Mouse (Mus musculus): ENCODE data around the gene Khsrp. TPM values are rescaled to one million over a fixed set of nuclear protein-coding genes. Genes with fewer than 3 reads are reported as not detected.

Khsrp gene
- total and polyA plus RNA-seq, 3 experiments, result 89.3 to 157 (median 125) TPM

- Histone ChIP-seq H3K27me3 (ENCODE audit: control insufficient read depth in 1 of 2, insufficient read depth in 2 of 2, low read length in 2 of 2) (no peaks in the 10 kb centered on the region), H3K9me3 (replicated peaks; ENCODE audit: insufficient read depth, low read length) (no peaks in the 10 kb centered on the region), H3K79me2 (ENCODE audit: control insufficient read depth, insufficient read depth, low read length, poor library complexity) (peaks cover 17% of the 10 kb centered on the region), H3K9ac (ENCODE audit: control insufficient read depth, low read depth, low read length, poor library complexity, severe bottlenecking) (no peak overlapping the region), H3K4me1 (ENCODE audit: control insufficient read depth in 1 of 2, insufficient read depth in 2 of 2, low read length in 2 of 2) (peaks cover 0 to 11% of the 10 kb centered on the region in 2 experiments; a peak in 2 of 4 replicates), H3K27ac (ENCODE audit: control insufficient read depth, low read depth, low read length) (no peak overlapping the region), H3K36me3 (ENCODE audit: control insufficient read depth in 1 of 2, insufficient read depth in 2 of 2, low read length in 2 of 2) (peaks cover 0 to 8% of the 10 kb centered on the region in 2 experiments; a peak in 3 of 4 replicates), H3K4me3 (ENCODE audit: control insufficient read depth in 1 of 2, insufficient read depth in 1 of 2, low read depth in 2 of 2, low read length in 2 of 2) (peak overlapping the region in 1 of 2 experiments; percentile 72; a peak in 2 of 4 replicates)
- DNase-seq (ENCODE audit: low read depth, low spot score), result peak; percentile 34
- no peak for TF ChIP-seq ZKSCAN1 (IDR thresholded peaks at IDR 0.05; ENCODE audit: low read depth, low read length)
- TF ChIP-seq GATA1 (IDR thresholded peaks at IDR 0.05; ENCODE audit: low read depth, low read length), result no peak
- no peak for TF ChIP-seq USF2 (IDR thresholded peaks at IDR 0.05; ENCODE audit: borderline replicate concordance in 1 of 2, insufficient read depth in 1 of 2, low read depth in 1 of 2, low read length in 2 of 2)
- no peak for TF ChIP-seq KAT2A (conservative IDR thresholded peaks at IDR 0.05; ENCODE audit: low read depth, low read length)
- TF ChIP-seq SIN3A (IDR thresholded peaks at IDR 0.05; ENCODE audit: low read length), result no peak
- TF ChIP-seq EP300 (IDR thresholded peaks at IDR 0.05; ENCODE audit: low read depth in 1 of 2, low read length in 2 of 2), result no peak
- no peak for TF ChIP-seq E2F4 (IDR thresholded peaks at IDR 0.05; ENCODE audit: borderline replicate concordance, low read depth, low read length)
Measured at GRCm38 (mm10) chr17:56988921-56989430, 42.3 kb downstream of the Khsrp start.

- H3K27me3 ChIP-seq (ENCODE audit: control insufficient read depth in 1 of 2, insufficient read depth in 2 of 2, low read length in 2 of 2), result no peaks in the 10 kb centered on the region
- H3K4me3 ChIP-seq (ENCODE audit: control insufficient read depth in 1 of 2, insufficient read depth in 1 of 2, low read depth in 2 of 2, low read length in 2 of 2), result no peak overlapping the region
- DNase-seq (ENCODE audit: low read depth, low spot score), result no peak
- no peak overlapping the region for H3K9ac ChIP-seq (ENCODE audit: control insufficient read depth, low read depth, low read length, poor library complexity, severe bottlenecking)
- TF ChIP-seq CHD1 (IDR thresholded peaks at IDR 0.05; ENCODE audit: low read depth, low read length), result no peak
- TF ChIP-seq MXI1 (IDR thresholded peaks at IDR 0.05; ENCODE audit: low read depth, low read length), result no peak
- no peak for TF ChIP-seq USF1 (IDR thresholded peaks at IDR 0.05; ENCODE audit: low read depth, low read length)
- TF ChIP-seq CTCF (IDR thresholded peaks at IDR 0.05 in 2 of 3, conservative IDR thresholded peaks at IDR 0.05 in 1 of 3; ENCODE audit: control insufficient read depth in 1 of 3, insufficient read depth in 1 of 3, low read depth in 2 of 3, low read length in 3 of 3, poor library complexity in 1 of 3, severe bottlenecking in 1 of 3), result peak; percentile 7 to 31 (median 30); a peak in 4 of 6 replicates
- TF ChIP-seq HCFC1 (IDR thresholded peaks at IDR 0.05; ENCODE audit: low read depth, low read length), result no peak
- TF ChIP-seq USF2 (IDR thresholded peaks at IDR 0.05; ENCODE audit: borderline replicate concordance in 1 of 2, insufficient read depth in 1 of 2, low read depth in 1 of 2, low read length in 2 of 2), result no peak
- H3K4me1 ChIP-seq (ENCODE audit: control insufficient read depth in 1 of 2, insufficient read depth in 2 of 2, low read length in 2 of 2), result peaks cover 0 to 11% of the 10 kb centered on the region in 2 experiments; a peak in 2 of 4 replicates
- H3K9me3 ChIP-seq (replicated peaks; ENCODE audit: insufficient read depth, low read length), result no peaks in the 10 kb centered on the region
- no peak overlapping the region for H3K27ac ChIP-seq (ENCODE audit: control insufficient read depth, low read depth, low read length)
- peaks cover 17% of the 10 kb centered on the region for H3K79me2 ChIP-seq (ENCODE audit: control insufficient read depth, insufficient read depth, low read length, poor library complexity)
- H3K36me3 ChIP-seq (ENCODE audit: control insufficient read depth in 1 of 2, insufficient read depth in 2 of 2, low read length in 2 of 2), result peaks cover 0 to 8% of the 10 kb centered on the region in 2 experiments; a peak in 3 of 4 replicates
Measured at GRCm38 (mm10) chr17:56988441-56988840, 42.9 kb downstream of the Khsrp start.
